Mouse (Mus musculus) liver, postnatal 0 days (tissue): ENCODE measurements at regions not wholly inside any gene's neighbourhood (a gene's known extent, or its start where the extent isn't known, plus 50 kb on each side); places are given as distances from the start of the nearest gene placed in this dataset.

Source experiments
- ATAC-seq: fragments of 200-750 bp; cut with Nextera tagmentation; 2 replicates; pipeline ENCODE4 v1.8.0; 2017; ENCODE audit warnings: mild to moderate bottlenecking, moderate library complexity
- DNase-seq: peaks from one replicate; pipeline ENCODE4 v3.0.0-alpha.2; 2016
- H3K27ac ChIP-seq: fragments of 300-500 bp; sonication (generic); 2 replicates; pipeline ENCODE4 v1.5.1; 2014; ENCODE audit warnings: antibody characterized with exemption, moderate library complexity, mild to moderate bottlenecking, low read depth
- H3K27me3 ChIP-seq: fragments of 300-500 bp; sonication (generic); 2 replicates; pipeline ENCODE4 v1.6.1; 2014; ENCODE audit warnings: low read length, control low read depth, mixed read lengths; ENCODE audit not compliant: insufficient read depth
- H3K36me3 ChIP-seq: fragments of 300-500 bp; sonication (generic); replicated peaks from 2 replicates; pipeline ENCODE4 v1.6.1; 2014; ENCODE audit warnings: mild to moderate bottlenecking, control low read depth, low read length, moderate library complexity, mixed read lengths; ENCODE audit not compliant: insufficient read depth
- H3K4me1 ChIP-seq: fragments of 300-500 bp; sonication (generic); 2 replicates; pipeline ENCODE4 v1.6.1; 2014; ENCODE audit warnings: antibody characterized with exemption, mild to moderate bottlenecking, control low read depth; ENCODE audit not compliant: insufficient read depth
- H3K4me2 ChIP-seq: fragments of 300-500 bp; sonication (generic); 2 replicates; pipeline ENCODE4 v1.6.1; 2014; ENCODE audit warnings: low read depth, mild to moderate bottlenecking, low read length, moderate library complexity, mixed read lengths
- H3K4me3 ChIP-seq: fragments of 300-500 bp; sonication (generic); 2 replicates; pipeline ENCODE4 v1.5.1; 2014; ENCODE audit warnings: low read depth, low read length
- H3K9ac ChIP-seq: fragments of 300-500 bp; sonication (generic); replicated peaks from 2 replicates; pipeline ENCODE4 v1.6.1; 2014; ENCODE audit warnings: mild to moderate bottlenecking, moderate library complexity
- H3K9me3 ChIP-seq: fragments of 300-500 bp; sonication (generic); 2 replicates; pipeline ENCODE4 v1.6.1; 2016; ENCODE audit warnings: mild to moderate bottlenecking, control low read depth, low read length, mixed read lengths
- CTCF ChIP-seq: sonication (generic); IDR thresholded peaks from 2 replicates; pipeline ENCODE4 v1.5.1; 2016; ENCODE audit warnings: antibody characterized with exemption, low read depth
- EP300 ChIP-seq: IDR thresholded peaks from 2 replicates; pipeline ENCODE4 v1.6.1; 2016; ENCODE audit warnings: antibody characterized with exemption, low read depth, mild to moderate bottlenecking
- WGBS: fragments of 180-500 bp; shearing (Covaris S2); extraction: QIAGEN DNeasy Blood & Tissue Kit; methylation state at CpG from one replicate; pipeline ENCODE4 v1.1.7; 2014; ENCODE audit not compliant: insufficient replicate concordance; 5-methylcytosine and 5-hydroxymethylcytosine counted together

DNA sequence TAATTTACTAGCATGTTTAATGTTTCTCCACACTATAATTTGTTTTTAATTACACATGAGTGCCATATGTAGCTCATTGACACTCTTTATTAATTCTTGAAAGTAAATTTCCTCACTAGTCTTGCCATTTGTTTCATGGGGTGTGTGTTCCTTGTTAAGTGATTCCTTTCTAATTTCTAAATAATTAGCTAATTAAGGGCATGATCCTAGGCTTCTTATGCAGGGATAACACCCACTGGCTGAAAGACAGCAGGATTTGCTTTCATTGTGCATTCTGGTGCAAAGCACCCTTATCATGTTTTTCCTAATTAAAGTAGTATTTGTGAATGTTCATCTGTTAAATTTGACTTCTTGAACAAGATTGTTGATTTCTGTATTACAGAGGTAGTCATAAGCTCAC, 378.3 kb downstream of the Mdfic start:
- Histone ChIP-seq H3K4me1 (no peaks in the 10 kb centered on the region), H3K9ac (no peak overlapping the region), H3K36me3 (no peaks in the 10 kb centered on the region), H3K9me3 (no peaks in the 10 kb centered on the region), H3K4me2 (no peak overlapping the region), H3K27ac (no peak overlapping the region), H3K27me3 (no peaks in the 10 kb centered on the region), H3K4me3 (no peak overlapping the region)
- no peak for DNase-seq
- ATAC-seq = no peak
- no peak for TF ChIP-seq EP300
- TF ChIP-seq CTCF = no peak

- Histone ChIP-seq H3K27ac (no peak overlapping the region), H3K4me2 (no peak overlapping the region), H3K36me3 (no peaks in the 10 kb centered on the region), H3K4me3 (no peak overlapping the region), H3K9ac (no peak overlapping the region), H3K27me3 (no peaks in the 10 kb centered on the region), H3K9me3 (no peaks in the 10 kb centered on the region), H3K4me1 (no peaks in the 10 kb centered on the region)
- DNase-seq = no peak
- no peak for ATAC-seq
- no peak for TF ChIP-seq CTCF
- no peak for TF ChIP-seq EP300
- 71% methylated on average over 3 of the region's 3 CpGs for WGBS
These were observed 420.5 kb downstream of the Mdfic start for GRCm38 (mm10) chr6:16141009-16141408.

DNA sequence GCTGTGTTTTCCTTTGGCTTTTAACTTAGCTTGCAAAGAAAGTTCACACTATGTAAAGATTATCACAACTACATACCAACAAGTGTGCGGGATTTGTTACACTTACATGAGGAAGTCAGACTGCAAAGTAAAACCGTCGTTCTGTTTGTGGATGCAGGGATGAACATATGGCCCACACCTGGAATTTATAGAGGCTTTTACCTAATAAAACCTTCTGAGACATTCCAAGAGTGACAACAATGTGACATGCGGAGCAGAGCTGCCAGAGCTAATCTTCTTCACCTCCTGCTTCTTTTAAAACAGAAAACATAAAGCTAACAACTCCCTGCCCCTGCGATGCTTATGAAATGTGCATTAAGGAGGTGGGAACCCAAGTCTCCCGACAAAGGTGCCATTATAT, 424.1 kb downstream of the Mdfic start:
- no peak for ATAC-seq
- H3K27me3 ChIP-seq = no peaks in the 10 kb centered on the region
- no peak overlapping the region for H3K9ac ChIP-seq
- H3K9me3 ChIP-seq = no peaks in the 10 kb centered on the region
- no peak overlapping the region for H3K27ac ChIP-seq
- no peaks in the 10 kb centered on the region for H3K36me3 ChIP-seq
- no peak for TF ChIP-seq CTCF
- no peak for TF ChIP-seq EP300
- no peak for DNase-seq
- H3K4me3 ChIP-seq = no peak overlapping the region
- H3K4me1 ChIP-seq = no peaks in the 10 kb centered on the region
- 77% methylated on average over 6 of the region's 6 CpGs for WGBS
- H3K4me2 ChIP-seq = no peak overlapping the region

DNA sequence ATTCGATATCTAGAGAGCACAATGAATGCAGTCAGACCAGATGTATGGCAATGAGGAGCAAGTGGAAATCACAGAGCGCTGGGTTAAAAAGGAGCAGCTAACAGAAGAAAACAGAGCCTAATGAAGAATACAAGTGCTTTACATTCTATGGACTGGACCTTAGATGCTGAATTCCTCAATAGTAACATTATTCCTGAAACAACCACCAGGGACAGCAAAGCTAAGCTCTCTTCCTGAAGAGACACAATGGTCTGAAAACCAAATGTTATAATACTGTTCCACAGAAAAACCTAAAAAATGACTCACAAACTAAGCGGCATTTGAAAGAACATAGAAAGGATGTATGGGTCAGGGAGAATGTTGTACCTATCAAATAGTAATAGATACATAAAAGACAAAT, 430.1 kb downstream of the Mdfic start:
- H3K9me3 ChIP-seq = no peaks in the 10 kb centered on the region
- no peak overlapping the region for H3K27ac ChIP-seq
- 70% methylated on average over 3 of the region's 3 CpGs for WGBS
- no peaks in the 10 kb centered on the region for H3K36me3 ChIP-seq
- no peak overlapping the region for H3K4me3 ChIP-seq
- TF ChIP-seq CTCF (no peak), EP300 (no peak)
- ATAC-seq (no peak), DNase-seq (no peak)
- H3K9ac ChIP-seq = no peak overlapping the region
- H3K4me1 ChIP-seq = no peaks in the 10 kb centered on the region
- H3K4me2 ChIP-seq = no peak overlapping the region
- no peaks in the 10 kb centered on the region for H3K27me3 ChIP-seq

DNA sequence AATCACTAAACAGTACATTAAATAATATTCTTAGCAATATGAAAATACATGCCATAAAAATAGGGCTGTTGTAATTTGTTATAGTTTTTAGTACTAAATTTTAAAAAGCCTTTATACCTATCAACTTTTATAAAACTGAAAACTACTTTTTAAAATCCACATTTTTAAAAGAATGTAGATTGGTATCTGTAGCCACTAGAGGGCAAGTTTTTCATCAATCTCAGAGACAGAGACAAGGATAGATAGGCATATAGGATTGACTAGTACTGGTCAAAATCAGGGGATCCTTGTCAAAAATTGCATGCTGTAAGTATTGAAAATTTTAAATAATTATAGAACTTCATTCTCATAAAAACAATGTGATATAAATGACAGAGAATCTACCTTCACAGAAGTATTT, 431.0 kb downstream of the Mdfic start:
- Histone ChIP-seq H3K4me2 (no peak overlapping the region), H3K4me1 (no peaks in the 10 kb centered on the region), H3K36me3 (no peaks in the 10 kb centered on the region), H3K4me3 (no peak overlapping the region), H3K9me3 (no peaks in the 10 kb centered on the region), H3K27me3 (no peaks in the 10 kb centered on the region), H3K27ac (no peak overlapping the region), H3K9ac (no peak overlapping the region)
- DNase-seq (no peak), ATAC-seq (no peak)
- TF ChIP-seq EP300 = no peak
- no peak for TF ChIP-seq CTCF

DNA sequence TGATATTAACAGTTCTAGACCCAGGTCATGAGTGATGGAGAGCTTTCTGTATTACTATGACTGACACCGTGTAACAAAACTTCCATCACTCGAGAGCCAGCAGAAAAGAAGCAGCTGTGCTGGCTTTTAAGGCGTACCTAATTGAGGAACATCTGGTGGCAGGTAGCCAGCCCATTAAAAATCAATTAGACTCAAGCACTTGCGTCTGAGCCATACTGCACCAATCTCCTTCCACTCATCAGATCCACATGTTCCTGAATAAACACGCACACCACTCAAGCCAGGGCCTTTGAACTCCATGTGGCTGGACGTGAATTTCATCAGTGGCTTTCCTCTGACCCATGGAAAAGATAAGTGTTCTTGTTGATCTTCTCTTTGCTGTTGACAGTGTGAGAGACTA, 432.2 kb downstream of the Mdfic start:
- Histone ChIP-seq H3K9ac (no peak overlapping the region), H3K9me3 (no peaks in the 10 kb centered on the region), H3K4me2 (no peak overlapping the region), H3K27me3 (no peaks in the 10 kb centered on the region), H3K36me3 (no peaks in the 10 kb centered on the region), H3K4me1 (no peaks in the 10 kb centered on the region), H3K27ac (no peak overlapping the region), H3K4me3 (no peak overlapping the region)
- no peak for DNase-seq
- 70% methylated on average over 6 of the region's 6 CpGs for WGBS
- TF ChIP-seq CTCF (no peak), EP300 (no peak)
- ATAC-seq = no peak

DNA sequence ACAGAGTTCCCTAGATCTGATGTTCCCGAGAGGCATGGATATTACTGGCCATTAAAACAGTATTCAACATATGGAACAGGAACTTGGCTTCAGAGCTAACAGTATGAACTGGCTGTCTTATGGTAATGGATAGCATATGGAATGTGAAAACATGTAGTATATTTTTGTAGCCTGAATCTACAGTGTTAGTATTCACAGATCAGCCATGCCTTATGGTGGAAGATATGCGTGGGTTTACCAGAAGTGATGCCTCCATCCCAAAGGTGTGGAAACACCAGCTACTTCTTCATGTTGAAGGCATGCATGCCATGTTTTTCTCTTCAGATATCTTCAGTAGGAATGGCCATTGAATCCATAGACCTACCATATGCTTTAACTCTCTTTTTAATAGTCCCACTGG, 444.6 kb downstream of the Mdfic start:
- no peaks in the 10 kb centered on the region for H3K9me3 ChIP-seq
- WGBS = 81% methylated on average over 2 of the region's 2 CpGs
- H3K4me3 ChIP-seq = no peak overlapping the region
- no peaks in the 10 kb centered on the region for H3K27me3 ChIP-seq
- no peaks in the 10 kb centered on the region for H3K36me3 ChIP-seq
- TF ChIP-seq CTCF (no peak), EP300 (no peak)
- no peaks in the 10 kb centered on the region for H3K4me1 ChIP-seq
- no peak overlapping the region for H3K9ac ChIP-seq
- DNase-seq (no peak), ATAC-seq (no peak)
- H3K27ac ChIP-seq = no peak overlapping the region
- no peak overlapping the region for H3K4me2 ChIP-seq
